Mouse (Mus musculus) heart, adult 2 months (tissue): ENCODE measurements around the gene Adar.

Source experiments
- CTCF ChIP-seq: fragments of 200-600 bp; IDR thresholded peaks from 2 replicates; pipeline ENCODE4 v1.8.1; 2022; ENCODE audit warnings: antibody characterized with exemption, mild to moderate bottlenecking, moderate library complexity
- EP300 ChIP-seq: fragments of 200-500 bp; IDR thresholded peaks from 2 replicates; pipeline ENCODE4 v1.6.1; 2011; ENCODE audit warnings: low read depth, low read length, control low read depth; ENCODE audit not compliant: insufficient read depth
- POLR2A ChIP-seq: fragments of 200-500 bp; IDR thresholded peaks from 2 replicates; pipeline ENCODE4 v1.6.1; 2011; ENCODE audit warnings: mild to moderate bottlenecking, low read depth, low read length, control low read depth; ENCODE audit not compliant: insufficient read depth

DNA sequence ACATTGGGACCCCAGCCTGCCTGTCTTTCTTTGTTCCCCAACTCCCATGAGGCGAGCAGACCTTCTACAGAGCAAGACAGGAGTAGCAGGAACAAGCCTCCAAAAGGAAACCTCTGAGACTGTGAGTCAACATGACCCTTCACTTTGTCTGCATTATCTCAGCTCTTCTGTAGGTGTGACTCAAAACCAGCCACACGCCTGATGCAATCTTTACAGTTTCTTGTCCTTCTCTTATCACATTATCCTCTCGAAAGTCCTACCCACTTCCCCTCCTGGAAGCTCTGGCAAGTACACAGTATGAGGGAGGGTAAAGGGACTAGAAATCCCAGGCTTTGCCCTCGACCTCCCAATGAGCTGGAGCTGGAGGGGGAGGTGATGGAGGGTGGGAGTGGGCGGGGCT, 28.8 kb upstream of the Adar start:
- TF ChIP-seq CTCF (no peak), POLR2A (no peak), EP300 (no peak)
